Mouse (Mus musculus) stomach, embryonic 16.5 days (tissue): ENCODE data around the gene Galnt15. TPM values are rescaled to one million over a fixed set of nuclear protein-coding genes. Genes with fewer than 3 reads are reported as not detected.

Source experiments
- ATAC-seq: fragments of 200-750 bp; cut with Nextera tagmentation; 2 replicates; pipeline ENCODE4 v1.8.0; 2017; ENCODE audit warnings: moderate number of reproducible peaks, moderate TSS enrichment; ENCODE audit not compliant: insufficient read depth, low FRiP score
- H3K27ac ChIP-seq: fragments of 300-500 bp; sonication (generic); 2 replicates; pipeline ENCODE4 v1.5.1; 2014; ENCODE audit warnings: low read length
- H3K27me3 ChIP-seq: fragments of 300-500 bp; sonication (generic); 2 replicates; pipeline ENCODE4 v1.6.1; 2014; ENCODE audit warnings: low read length, control low read depth, mixed read lengths; ENCODE audit not compliant: control insufficient read depth, insufficient read depth
- H3K36me3 ChIP-seq: fragments of 300-500 bp; sonication (generic); 2 replicates; pipeline ENCODE4 v1.6.1; 2014; ENCODE audit warnings: low read length; ENCODE audit not compliant: control insufficient read depth, insufficient read depth
- H3K4me1 ChIP-seq: fragments of 300-500 bp; sonication (generic); 2 replicates; pipeline ENCODE4 v1.6.1; 2014; ENCODE audit warnings: low read length, control low read depth, mixed read lengths; ENCODE audit not compliant: control insufficient read depth, insufficient read depth
- H3K4me2 ChIP-seq: fragments of 300-500 bp; sonication (generic); 2 replicates; pipeline ENCODE4 v1.6.1; 2014; ENCODE audit warnings: low read depth, low read length, mixed read lengths
- H3K4me3 ChIP-seq: fragments of 300-500 bp; sonication (generic); replicated peaks from 2 replicates; pipeline ENCODE4 v1.5.1; 2014; ENCODE audit warnings: mild to moderate bottlenecking, low read length
- H3K9ac ChIP-seq: fragments of 300-500 bp; sonication (generic); 2 replicates; pipeline ENCODE4 v1.6.1; 2014; ENCODE audit warnings: low read length
- H3K9me3 ChIP-seq: fragments of 300-500 bp; sonication (generic); replicated peaks from 2 replicates; pipeline ENCODE4 v1.6.1; 2016; ENCODE audit warnings: low read length, control low read depth; ENCODE audit not compliant: control insufficient read depth
- WGBS: fragments of 180-500 bp; shearing (Covaris S2); extraction: QIAGEN DNeasy Blood & Tissue Kit; methylation state at CpG from one replicate; pipeline ENCODE4 v1.1.7; 2014; 5-methylcytosine and 5-hydroxymethylcytosine counted together
- polyA plus RNA-seq: library from polyadenylated mRNA; unstranded; fragments of >200 nt; fragmentation: Nextera tagmentation; extraction: Ambion mirVana; gene quantifications from 2 replicates; pipeline ENCODE4 v1.2.1, GENCODE M21; 2015

The Galnt15 gene
- polyA plus RNA-seq, 1 experiment from 2014 or later = 0.32 TPM

DNA sequence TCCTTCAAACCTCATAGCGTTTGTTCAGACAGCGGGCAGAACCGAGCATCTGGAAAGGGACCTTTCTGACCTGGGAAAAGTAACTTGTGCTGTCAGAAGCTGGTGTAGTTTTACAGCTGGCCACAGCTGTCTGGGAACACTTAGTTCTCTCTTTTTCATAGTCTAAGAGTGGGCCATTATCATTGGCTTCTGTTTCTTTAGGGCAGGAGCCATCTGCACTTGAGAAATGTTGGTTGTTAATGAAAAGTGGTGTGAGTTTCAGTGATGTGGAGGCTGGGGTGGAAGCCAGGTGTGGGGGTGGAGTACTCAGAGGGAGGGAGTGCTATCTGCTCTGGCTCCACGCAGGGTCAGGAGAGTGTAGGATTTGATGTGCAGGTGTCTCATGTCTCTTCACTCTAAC lies 62.3 kb downstream of the Galnt15 start:
- WGBS = 45% methylated on average over 4 of the region's 4 CpGs
- no peak for ATAC-seq
- Histone ChIP-seq H3K4me1 (peaks cover 7% of the 10 kb centered on the region; the same call in 1 of the 2 replicates), H3K4me3 (no peak overlapping the region), H3K9ac (no peak overlapping the region), H3K36me3 (0 out of 2 replicates have a peak, but pooled peaks cover 15% of the 10 kb centered on the region), H3K4me2 (no peak overlapping the region), H3K27ac (no peak overlapping the region), H3K27me3 (no peaks in the 10 kb centered on the region), H3K9me3 (no peaks in the 10 kb centered on the region)

DNA sequence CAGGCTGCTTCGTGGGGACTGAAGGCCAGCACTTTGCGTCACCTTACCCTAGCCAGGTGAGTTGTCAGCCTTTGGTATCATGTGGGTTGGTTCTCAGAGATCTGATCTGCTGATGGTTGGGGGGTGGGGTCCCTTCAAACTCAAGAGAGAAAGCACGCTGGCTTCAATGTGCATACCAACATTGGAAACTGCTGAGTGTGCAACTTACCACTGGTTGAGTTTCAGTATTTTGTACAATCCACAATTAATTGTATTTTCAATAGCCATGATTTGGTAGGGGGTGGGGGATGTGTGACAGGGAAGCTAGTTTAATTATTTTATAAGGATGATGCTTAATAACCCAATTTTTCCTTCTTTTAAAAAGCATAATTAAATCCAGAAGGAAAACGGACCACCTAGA lies 62.9 kb downstream of the Galnt15 start:
- Histone ChIP-seq H3K4me1 (0 out of 2 replicates have a peak, but pooled peaks cover 7% of the 10 kb centered on the region), H3K4me2 (no peak overlapping the region), H3K9ac (no peak overlapping the region), H3K27ac (no peak overlapping the region), H3K9me3 (no peaks in the 10 kb centered on the region), H3K27me3 (no peaks in the 10 kb centered on the region), H3K4me3 (no peak overlapping the region), H3K36me3 (0 out of 2 replicates have a peak, but pooled peaks cover 15% of the 10 kb centered on the region)
- ATAC-seq = no peak
- 79% methylated on average over 4 of the region's 4 CpGs for WGBS

DNA sequence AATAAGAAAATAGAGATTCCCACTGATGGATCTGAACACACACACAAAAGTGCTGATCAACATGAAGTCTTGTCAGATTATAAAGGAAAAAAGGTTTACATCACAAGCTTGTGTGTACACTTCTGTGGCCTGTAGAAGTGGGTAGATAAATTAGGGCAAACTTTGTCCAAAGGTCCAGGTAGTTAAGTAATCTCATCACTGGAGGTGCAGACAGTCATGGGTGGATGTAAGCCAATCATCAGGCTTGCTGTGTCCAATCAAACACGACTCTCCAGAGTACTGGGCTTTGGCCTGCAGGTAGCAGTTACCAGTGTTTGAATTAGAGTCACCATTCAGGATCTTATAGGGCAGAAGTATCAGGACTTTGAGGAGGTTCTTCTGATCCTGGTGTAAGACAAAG lies 64.2 kb downstream of the Galnt15 start:
- 56% methylated on average over 1 of the region's 1 CpGs for WGBS
- no peak for ATAC-seq
- H3K27me3 ChIP-seq = no peaks in the 10 kb centered on the region
- peaks cover 20% of the 10 kb centered on the region; the same call in 1 of the 2 replicates for H3K36me3 ChIP-seq
- H3K4me2 ChIP-seq = no peak overlapping the region
- H3K4me3 ChIP-seq = no peak overlapping the region
- no peaks in the 10 kb centered on the region for H3K9me3 ChIP-seq
- no peak overlapping the region for H3K27ac ChIP-seq
- no peak overlapping the region for H3K9ac ChIP-seq
- 0 out of 2 replicates have a peak, but pooled peaks cover 4% of the 10 kb centered on the region for H3K4me1 ChIP-seq

DNA sequence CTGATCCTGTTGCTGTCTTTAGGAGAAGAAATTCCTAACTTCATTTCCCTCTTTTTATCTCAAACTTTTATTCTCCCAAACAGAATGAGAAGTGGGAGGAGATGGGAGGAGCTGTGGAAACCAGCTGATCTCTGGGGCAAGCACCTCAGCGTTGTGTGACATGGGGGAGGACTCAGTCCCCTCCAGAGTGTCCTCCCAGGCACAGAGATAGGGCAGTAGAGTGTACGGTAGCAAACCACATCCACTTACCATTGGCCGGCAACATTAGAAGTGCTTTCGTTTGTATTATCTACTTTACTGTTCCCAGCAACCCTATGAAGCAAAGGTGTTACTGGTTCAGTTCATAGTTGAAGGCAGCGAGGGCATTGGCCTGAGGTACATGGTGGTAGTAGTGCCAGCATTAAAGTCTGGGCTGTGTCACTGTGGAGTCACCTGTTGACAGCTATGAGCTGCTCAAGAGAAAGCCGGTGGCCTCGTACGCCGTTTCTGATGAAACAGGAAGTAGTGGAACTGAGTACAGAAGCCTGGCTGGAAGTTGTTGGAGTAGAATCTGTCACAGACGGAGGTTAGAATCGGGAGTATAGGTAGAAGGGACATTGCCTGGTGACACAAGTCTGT lies 64.8 kb downstream of the Galnt15 start:
- WGBS = 84% methylated on average over 11 of the region's 11 CpGs
- H3K4me2 ChIP-seq = no peak overlapping the region
- 0 out of 2 replicates have a peak, but pooled peaks cover 4% of the 10 kb centered on the region for H3K4me1 ChIP-seq
- no peak for ATAC-seq
- H3K4me3 ChIP-seq = no peak overlapping the region
- no peak overlapping the region for H3K27ac ChIP-seq
- no peak overlapping the region for H3K9ac ChIP-seq
- peaks cover 22% of the 10 kb centered on the region; the same call in 1 of the 2 replicates for H3K36me3 ChIP-seq
- H3K9me3 ChIP-seq = no peaks in the 10 kb centered on the region
- H3K27me3 ChIP-seq = no peaks in the 10 kb centered on the region

DNA sequence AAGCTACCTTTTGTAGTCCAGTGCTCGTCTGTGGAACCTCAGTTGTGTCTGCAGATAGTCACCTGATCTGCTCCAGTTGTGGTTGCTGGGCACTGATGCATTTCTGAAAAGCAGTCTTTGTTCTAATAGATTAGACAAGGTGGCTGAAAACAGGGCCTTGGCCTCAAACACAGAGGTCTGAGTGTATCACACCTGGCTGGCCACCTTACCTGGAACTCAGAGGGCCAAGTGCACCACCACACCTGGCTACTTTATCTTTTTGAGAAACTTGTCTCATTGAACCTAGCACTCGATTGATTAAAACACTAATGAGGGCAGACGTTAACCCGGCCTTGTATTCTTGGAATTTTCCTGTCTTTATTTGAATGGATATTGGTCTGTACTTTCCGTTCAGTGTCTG lies 66.9 kb downstream of the Galnt15 start:
- Histone ChIP-seq H3K36me3 (peaks cover 41% of the 10 kb centered on the region), H3K9ac (no peak overlapping the region), H3K4me3 (no peak overlapping the region), H3K4me1 (0 out of 2 replicates have a peak, but pooled peaks cover 4% of the 10 kb centered on the region), H3K27me3 (no peaks in the 10 kb centered on the region), H3K4me2 (no peak overlapping the region), H3K27ac (no peak overlapping the region), H3K9me3 (no peaks in the 10 kb centered on the region)
- 81% methylated on average over 5 of the region's 5 CpGs for WGBS
- no peak for ATAC-seq

DNA sequence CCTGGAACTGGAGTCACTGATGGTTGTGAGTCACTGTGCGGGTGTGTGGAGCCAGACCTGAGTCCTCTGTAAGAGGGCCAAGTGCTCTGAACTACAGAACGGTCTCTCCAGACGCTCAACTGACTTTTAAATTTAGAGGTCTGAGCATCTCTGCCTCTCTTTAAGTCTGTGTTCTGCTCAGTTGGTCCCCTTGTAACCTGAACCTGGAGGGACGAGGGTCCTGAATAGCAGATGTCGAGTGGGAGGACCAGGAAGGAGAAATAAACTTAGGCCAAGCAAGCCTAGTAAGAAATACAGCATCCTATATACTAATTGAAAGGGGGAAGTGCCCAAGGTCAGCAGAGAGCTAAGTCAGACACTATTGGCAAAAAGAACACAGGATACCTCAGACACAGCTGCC lies 68.0 kb downstream of the Galnt15 start:
- Histone ChIP-seq H3K4me2 (no peak overlapping the region), H3K27ac (no peak overlapping the region), H3K9ac (no peak overlapping the region), H3K27me3 (no peaks in the 10 kb centered on the region), H3K36me3 (peaks cover 42% of the 10 kb centered on the region), H3K9me3 (no peaks in the 10 kb centered on the region), H3K4me3 (no peak overlapping the region), H3K4me1 (no peaks in the 10 kb centered on the region)
- 82% methylated on average over 5 of the region's 5 CpGs for WGBS
- ATAC-seq = no peak

DNA sequence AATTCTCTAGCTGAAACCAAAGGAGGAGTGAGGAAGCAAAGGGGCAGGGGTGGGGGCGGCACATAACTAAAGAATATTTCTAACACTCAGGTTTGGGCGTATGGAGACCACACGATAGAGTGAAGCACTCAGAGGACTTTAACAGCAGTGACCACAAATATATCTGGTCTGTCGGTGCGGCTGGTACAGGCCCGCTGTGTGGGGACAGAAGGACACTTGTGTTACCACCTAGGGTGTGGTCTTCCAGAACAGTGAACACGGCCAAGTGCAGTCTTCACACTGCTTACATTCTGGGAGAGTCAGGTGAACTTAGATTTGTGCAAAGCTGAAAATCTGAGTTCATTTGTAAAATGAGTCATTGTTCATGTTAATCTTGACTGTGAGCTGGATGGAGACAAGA lies 68.9 kb downstream of the Galnt15 start:
- Histone ChIP-seq H3K36me3 (peaks cover 38% of the 10 kb centered on the region), H3K4me2 (no peak overlapping the region), H3K9ac (no peak overlapping the region), H3K9me3 (no peaks in the 10 kb centered on the region), H3K27me3 (no peaks in the 10 kb centered on the region), H3K4me3 (no peak overlapping the region), H3K4me1 (no peaks in the 10 kb centered on the region), H3K27ac (no peak overlapping the region)
- 95% methylated on average over 7 of the region's 7 CpGs for WGBS
- ATAC-seq = no peak

DNA sequence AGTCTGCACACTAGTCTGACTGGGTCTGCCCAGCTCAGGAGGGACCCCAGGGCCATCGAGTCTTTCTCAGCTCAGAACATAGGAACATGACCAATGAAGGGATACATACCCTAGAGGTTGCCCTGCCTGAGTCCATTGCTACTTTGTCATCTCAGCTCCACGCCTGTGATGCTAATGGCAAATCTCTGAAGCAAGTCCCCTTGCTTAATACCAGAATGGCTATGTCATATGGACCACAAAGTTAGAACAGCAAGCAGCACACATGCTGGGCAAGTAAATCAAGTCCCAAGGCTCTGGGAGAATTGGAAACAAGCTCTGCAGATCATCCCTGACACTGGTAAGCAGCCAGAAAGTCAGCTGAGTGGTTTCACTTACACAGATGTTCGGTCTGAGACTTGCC lies 70.2 kb downstream of the Galnt15 start:
- H3K4me3 ChIP-seq = no peak overlapping the region
- no peaks in the 10 kb centered on the region for H3K4me1 ChIP-seq
- no peak overlapping the region for H3K9ac ChIP-seq
- H3K4me2 ChIP-seq = no peak overlapping the region
- WGBS = 95% methylated on average over 3 of the region's 3 CpGs
- H3K27me3 ChIP-seq = no peaks in the 10 kb centered on the region
- H3K27ac ChIP-seq = no peak overlapping the region
- ATAC-seq = no peak
- peaks cover 40% of the 10 kb centered on the region for H3K36me3 ChIP-seq
- no peaks in the 10 kb centered on the region for H3K9me3 ChIP-seq

DNA sequence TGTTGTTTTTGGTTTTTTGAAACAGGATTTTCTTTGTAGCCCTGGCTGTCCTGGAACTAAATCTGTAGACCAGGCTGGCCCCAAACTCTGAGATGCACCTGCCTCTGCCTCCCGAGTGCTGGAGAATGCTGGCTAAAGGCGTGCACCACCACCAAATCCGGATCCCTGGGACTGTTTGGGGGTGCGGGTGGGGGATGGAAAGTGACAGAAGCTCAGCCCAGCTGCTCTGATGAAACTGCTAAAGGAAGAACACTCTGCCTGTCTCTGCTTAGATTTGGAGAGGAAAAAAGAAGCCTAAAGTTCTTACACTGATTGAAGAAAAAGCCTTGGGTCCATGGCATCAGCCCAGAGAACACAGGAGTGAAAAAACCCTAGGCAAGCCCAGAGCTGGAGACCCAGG lies 74.8 kb downstream of the Galnt15 start:
- 84% methylated on average over 4 of the region's 4 CpGs for WGBS
- no peak for ATAC-seq

More for the DNA sequence above, 74.8 kb downstream of the Galnt15 start:
- Histone ChIP-seq H3K4me1 (no peaks in the 10 kb centered on the region), H3K9me3 (no peaks in the 10 kb centered on the region), H3K9ac (no peak overlapping the region), H3K4me3 (no peak overlapping the region), H3K27me3 (no peaks in the 10 kb centered on the region), H3K4me2 (no peak overlapping the region), H3K27ac (no peak overlapping the region), H3K36me3 (peaks cover 24% of the 10 kb centered on the region)
